Mouse (Mus musculus) liver, embryonic 14.5 days (tissue): Measurements from ENCODE around the gene Coro1c. TPM values are rescaled to one million over a fixed set of nuclear protein-coding genes. Genes with fewer than 3 reads are reported as not detected.

Source experiments
- ATAC-seq: fragments of 200-750 bp; cut with Nextera tagmentation; 2 replicates; pipeline ENCODE4 v1.8.0; 2017; ENCODE audit warnings: moderate number of reproducible peaks, mild to moderate bottlenecking, moderate library complexity; ENCODE audit not compliant: insufficient read depth
- DNase-seq, 3 experiments: peaks; one replicate each; pipeline ENCODE4 v3.0.0-alpha.2; 2012 to 2013; ENCODE audit warnings: low read depth in 3 of 3, low spot score in 3 of 3
- H3K27ac ChIP-seq: fragments of 300-500 bp; sonication (generic); 2 replicates; pipeline ENCODE4 v1.5.1; 2014; ENCODE audit warnings: moderate library complexity, mild to moderate bottlenecking, control low read depth, inconsistent platforms
- H3K27me3 ChIP-seq: fragments of 300-500 bp; sonication (generic); 2 replicates; pipeline ENCODE4 v1.6.1; 2014; ENCODE audit warnings: mild to moderate bottlenecking, low read length, moderate library complexity; ENCODE audit not compliant: control insufficient read depth, insufficient read depth
- H3K36me3 ChIP-seq: fragments of 300-500 bp; sonication (generic); replicated peaks from 2 replicates; pipeline ENCODE4 v1.6.1; 2014; ENCODE audit warnings: low read depth; ENCODE audit not compliant: control insufficient read depth, insufficient read depth
- H3K4me1 ChIP-seq, 2 experiments: fragments of 200-500 bp in 1 of 2; fragments of 300-500 bp in 1 of 2; sonication (generic) in 1 of 2; replicated peaks; 2 replicates each; pipeline ENCODE4 v1.6.1; 2012 to 2014; ENCODE audit warnings: antibody characterized with exemption in 1 of 2, inconsistent platforms in 1 of 2, low read length in 1 of 2; ENCODE audit not compliant: control insufficient read depth in 2 of 2, insufficient read depth in 2 of 2
- H3K4me2 ChIP-seq: fragments of 300-500 bp; sonication (generic); 2 replicates; pipeline ENCODE4 v1.6.1; 2014; ENCODE audit warnings: low read depth, mild to moderate bottlenecking, control low read depth, moderate library complexity
- H3K4me3 ChIP-seq, 2 experiments: fragments of 200-500 bp in 1 of 2; fragments of 300-500 bp in 1 of 2; sonication (generic) in 1 of 2; 2 replicates each; pipeline ENCODE4 v1.5.1; 2012 to 2014; ENCODE audit warnings: low read depth in 2 of 2, low read length in 2 of 2, mild to moderate bottlenecking in 2 of 2, control low read depth in 1 of 2, inconsistent platforms in 1 of 2, moderate library complexity in 1 of 2; ENCODE audit not compliant: insufficient read depth in 1 of 2
- H3K9ac ChIP-seq: fragments of 300-500 bp; sonication (generic); replicated peaks from 2 replicates; pipeline ENCODE4 v1.6.1; 2014; ENCODE audit warnings: mild to moderate bottlenecking, control low read depth, moderate library complexity
- H3K9me3 ChIP-seq: fragments of 300-500 bp; sonication (generic); 2 replicates; pipeline ENCODE4 v1.6.1; 2016; ENCODE audit warnings: low read length, mixed read lengths; ENCODE audit not compliant: control insufficient read depth
- CTCF ChIP-seq: IDR thresholded peaks from 2 replicates; pipeline ENCODE4 v1.5.1; 2016; ENCODE audit warnings: antibody characterized with exemption, low read depth, control low read depth
- EP300 ChIP-seq: IDR thresholded peaks from 2 replicates; pipeline ENCODE4 v1.6.1; 2016; ENCODE audit warnings: antibody characterized with exemption, low read depth
- WGBS: fragments of 180-500 bp; shearing (Covaris S2); extraction: QIAGEN DNeasy Blood & Tissue Kit; methylation state at CpG from one replicate; pipeline ENCODE4 v1.1.7; 2014; ENCODE audit not compliant: insufficient replicate concordance; 5-methylcytosine and 5-hydroxymethylcytosine counted together
- polyA plus RNA-seq, 2 experiments: library from polyadenylated mRNA; depleted of rRNA in 1 of 2; stranded (reverse) in 1 of 2; unstranded in 1 of 2; fragments of >200 nt; fragmentation: Nextera tagmentation in 1 of 2; extraction: Ambion mirVana in 1 of 2; gene quantifications; 2 replicates each; pipeline versions ENCODE4 v1.2.1 to v1.2.3; 2012 to 2014

Gene Coro1c
- polyA plus RNA-seq, 2 experiments = 26.2 to 35.6 TPM

DNA sequence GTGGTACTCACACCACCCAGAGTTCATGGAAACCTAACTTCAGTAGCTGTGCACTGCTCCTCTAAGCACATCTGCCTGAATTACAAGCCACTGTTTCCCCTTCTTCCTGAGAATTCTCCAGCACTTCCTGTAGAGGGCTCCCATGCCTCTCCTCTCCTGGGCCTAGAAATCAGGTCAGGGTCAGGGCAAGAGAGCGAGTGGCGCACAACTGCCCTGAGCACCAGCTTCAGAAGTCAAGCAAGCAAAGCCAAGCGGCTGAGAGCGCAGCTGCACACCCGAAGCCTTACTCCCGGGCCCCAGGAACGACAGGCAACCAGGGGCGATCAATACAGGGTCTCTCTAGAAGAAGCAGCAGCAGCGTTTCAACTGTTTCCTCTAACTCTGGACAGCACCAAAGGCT, 60.9 kb downstream of the Coro1c start:
- WGBS = 80% methylated on average over 9 of the region's 9 CpGs
- ATAC-seq (no peak), DNase-seq (no peak)
- no peak overlapping the region for H3K4me3 ChIP-seq
- H3K27ac ChIP-seq = no peak overlapping the region
- no peaks in the 10 kb centered on the region for H3K27me3 ChIP-seq
- no peak overlapping the region for H3K9ac ChIP-seq
- H3K36me3 ChIP-seq = peaks cover 12% of the 10 kb centered on the region; the same call in 1 of the 2 replicates
- H3K9me3 ChIP-seq = no peaks in the 10 kb centered on the region
- H3K4me1 ChIP-seq = peaks cover 16 to 18% of the 10 kb centered on the region in 2 experiments
- H3K4me2 ChIP-seq = no peak overlapping the region
- TF ChIP-seq CTCF = no peak
- no peak for TF ChIP-seq EP300

DNA sequence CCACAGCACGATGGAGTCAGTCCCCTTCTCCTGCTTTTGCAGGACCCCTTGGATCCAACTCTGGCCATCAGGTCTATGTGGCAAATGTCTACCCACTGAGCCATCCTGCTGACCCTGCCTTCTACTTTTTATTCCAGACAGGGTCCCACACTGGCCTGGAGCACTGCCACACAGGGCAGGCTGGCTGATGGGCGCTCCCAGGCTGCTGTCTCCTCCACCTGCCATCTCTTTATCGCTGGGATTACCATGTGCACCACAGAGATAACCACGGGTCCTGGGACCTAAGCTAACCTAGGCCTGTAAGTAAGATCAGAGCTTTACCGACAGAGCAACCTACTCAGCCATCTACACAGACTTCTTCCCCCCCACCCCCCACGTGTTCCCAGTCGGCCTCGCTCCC, 61.9 kb downstream of the Coro1c start:
- H3K9me3 ChIP-seq = no peaks in the 10 kb centered on the region
- peak overlapping the region; percentile 49 for H3K4me2 ChIP-seq
- H3K9ac ChIP-seq = peak overlapping the region; percentile 43
- H3K27me3 ChIP-seq = no peaks in the 10 kb centered on the region
- peaks cover 12% of the 10 kb centered on the region; the same call in 1 of the 2 replicates for H3K36me3 ChIP-seq
- peak; percentile 78 to 80 (median 79) for DNase-seq
- whole genome bisulfite sequencing = 26% methylated on average over 8 of the region's 8 CpGs
- H3K4me1 ChIP-seq = peaks cover 16 to 18% of the 10 kb centered on the region in 2 experiments
- TF ChIP-seq EP300 (peak; percentile 89), CTCF (no peak)
- peak; percentile 97 for ATAC-seq
- H3K27ac ChIP-seq = peak overlapping the region; percentile 68
- no peak overlapping the region for H3K4me3 ChIP-seq

DNA sequence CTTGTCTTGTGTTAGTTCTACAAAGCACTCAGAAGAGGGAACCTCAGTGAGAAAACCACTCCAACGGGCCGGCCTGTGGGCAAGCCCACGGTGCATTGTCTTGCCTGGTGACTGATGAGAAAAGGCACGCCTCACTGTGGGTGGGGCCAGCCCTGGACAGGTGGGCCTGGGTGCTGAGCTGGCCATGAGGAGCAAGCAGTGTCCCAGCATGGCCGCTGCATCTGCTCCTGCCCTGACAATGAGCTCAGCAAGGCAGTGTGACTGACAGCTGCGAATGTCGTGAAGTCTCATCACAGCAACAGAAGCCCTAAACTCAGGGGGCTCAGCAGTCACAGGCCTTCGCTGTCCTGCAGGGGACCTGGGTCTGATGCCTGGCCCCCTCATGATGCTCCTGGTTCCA, 62.9 kb downstream of the Coro1c start:
- no peaks in the 10 kb centered on the region for H3K27me3 ChIP-seq
- H3K9ac ChIP-seq = no peak overlapping the region
- no peak for ATAC-seq
- 82% methylated on average over 8 of the region's 8 CpGs for WGBS
- TF ChIP-seq EP300 (no peak), CTCF (no peak)
- H3K4me2 ChIP-seq = no peak overlapping the region
- DNase-seq = no peak
- no peak overlapping the region for H3K27ac ChIP-seq
- peaks cover 12% of the 10 kb centered on the region; the same call in 1 of the 2 replicates for H3K36me3 ChIP-seq
- H3K9me3 ChIP-seq = no peaks in the 10 kb centered on the region
- H3K4me1 ChIP-seq = peaks cover 16 to 17% of the 10 kb centered on the region in 2 experiments
- no peak overlapping the region for H3K4me3 ChIP-seq

DNA sequence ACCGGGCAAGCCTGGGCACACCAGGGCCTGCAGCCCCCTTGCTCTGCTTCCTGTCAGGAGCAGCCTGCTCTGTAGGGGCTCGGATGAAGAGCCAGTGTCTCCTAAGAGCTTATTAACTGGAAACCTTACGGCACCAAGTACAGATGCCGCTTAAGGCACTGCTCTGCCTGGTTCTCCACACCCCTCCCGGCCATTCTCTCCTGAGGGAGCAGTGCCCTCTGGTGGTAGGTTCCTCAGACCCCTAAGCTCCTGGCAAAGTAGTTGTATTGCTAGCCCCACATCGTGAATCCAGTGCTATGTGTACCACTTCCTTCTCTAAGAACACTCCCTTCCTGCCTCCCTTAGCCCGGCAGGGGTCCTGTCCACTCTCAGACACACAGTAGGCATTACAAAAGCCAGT, 63.8 kb downstream of the Coro1c start:
- TF ChIP-seq CTCF = peak; percentile 90
- no peak for TF ChIP-seq EP300
- Histone ChIP-seq H3K9ac (no peak overlapping the region), H3K4me1 (peaks cover 16% of the 10 kb centered on the region in 2 experiments), H3K36me3 (peaks cover 12% of the 10 kb centered on the region; the same call in 1 of the 2 replicates), H3K27ac (no peak overlapping the region), H3K27me3 (no peaks in the 10 kb centered on the region), H3K9me3 (no peaks in the 10 kb centered on the region), H3K4me2 (no peak overlapping the region), H3K4me3 (no peak overlapping the region)
- 42% methylated on average over 7 of the region's 7 CpGs for WGBS
- ATAC-seq = no peak
- peak in 1 of 3 experiments; percentile 20 for DNase-seq

DNA sequence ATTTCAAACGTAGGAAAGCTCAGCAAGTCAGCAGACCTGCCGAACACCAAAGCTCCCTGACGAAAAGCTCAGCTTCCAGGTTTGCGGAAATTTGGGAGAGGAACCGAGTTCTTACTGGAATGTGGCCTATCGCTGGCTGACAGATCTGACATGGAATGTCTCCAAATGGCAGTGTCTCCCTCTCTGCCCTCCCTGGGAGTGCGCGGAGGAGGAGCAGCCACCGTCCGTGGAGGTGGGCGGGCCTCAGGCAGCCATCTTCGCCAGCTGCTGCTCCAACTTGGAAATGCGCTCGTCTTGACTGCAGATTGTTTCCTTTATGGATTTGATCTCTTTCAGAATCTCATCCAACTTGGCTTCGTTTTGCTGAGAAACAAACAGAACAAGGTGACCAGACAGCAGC, 64.5 kb downstream of the Coro1c start:
- peaks cover 16% of the 10 kb centered on the region in 2 experiments for H3K4me1 ChIP-seq
- H3K36me3 ChIP-seq = peaks cover 12% of the 10 kb centered on the region; the same call in 1 of the 2 replicates
- H3K9me3 ChIP-seq = no peaks in the 10 kb centered on the region
- WGBS = 85% methylated on average over 15 of the region's 15 CpGs
- no peak overlapping the region for H3K4me2 ChIP-seq
- no peak for TF ChIP-seq EP300
- TF ChIP-seq CTCF = no peak
- H3K27ac ChIP-seq = no peak overlapping the region
- H3K27me3 ChIP-seq = no peaks in the 10 kb centered on the region
- no peak overlapping the region for H3K9ac ChIP-seq
- ATAC-seq (no peak), DNase-seq (no peak)
- no peak overlapping the region for H3K4me3 ChIP-seq
